Mouse (Mus musculus) gastrocnemius, postnatal 10 days (tissue): ENCODE results near the gene Notch1. TPM values are rescaled to one million over a fixed set of nuclear protein-coding genes. Genes with fewer than 3 reads are reported as not detected.

Experiments
- DNase-seq: peaks from one replicate; pipeline ENCODE4 v3.0.0; 2021; ENCODE audit warnings: mixed read lengths
- total RNA-seq, 2 experiments: library from RNA; stranded (reverse); gene quantifications; 2 replicates each; pipeline ENCODE4 v1.2.3; 2021

Gene Notch1
- total RNA-seq, 2 experiments from 2014 or later, result 22.5 to 33.5 TPM

DNA sequence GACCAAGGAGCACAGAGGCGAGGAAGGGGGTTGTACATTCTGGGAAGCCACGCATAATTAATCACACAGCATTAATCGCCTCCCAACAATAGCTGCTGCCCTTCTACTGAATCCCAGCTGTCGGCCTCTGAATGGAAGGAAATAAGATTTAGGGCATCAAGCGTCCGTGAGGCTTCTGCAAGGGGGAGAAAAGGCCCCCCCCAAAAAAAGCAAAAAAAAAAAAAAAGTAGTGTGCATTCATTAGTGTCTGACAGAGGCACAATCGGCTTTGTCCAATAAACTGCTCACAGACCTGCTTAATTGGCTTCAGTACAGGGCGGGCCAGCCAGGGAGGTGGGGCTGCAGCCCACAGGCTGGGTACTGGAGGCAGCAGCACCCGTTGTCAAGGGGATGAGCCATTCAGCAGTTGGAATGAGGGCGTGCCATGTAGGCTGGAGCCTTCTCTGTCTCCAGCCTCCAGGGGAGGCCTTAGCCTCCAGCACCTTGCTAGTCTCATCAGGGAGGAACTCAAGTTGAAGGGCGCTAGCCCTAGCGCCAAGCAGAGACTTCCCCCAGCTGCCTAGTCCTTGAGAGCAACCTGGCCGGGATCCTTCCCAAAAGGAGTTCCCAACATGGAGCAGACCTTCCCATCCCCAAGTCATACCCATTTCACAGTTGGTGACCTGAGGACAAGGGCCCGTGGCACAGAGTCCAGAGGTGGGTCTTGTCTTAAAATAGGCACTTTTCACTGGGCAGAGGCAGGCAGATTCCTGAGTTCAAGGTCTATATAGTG lies 15.7 kb downstream of the Notch1 start:
- peak; percentile 5 for DNase-seq

DNA sequence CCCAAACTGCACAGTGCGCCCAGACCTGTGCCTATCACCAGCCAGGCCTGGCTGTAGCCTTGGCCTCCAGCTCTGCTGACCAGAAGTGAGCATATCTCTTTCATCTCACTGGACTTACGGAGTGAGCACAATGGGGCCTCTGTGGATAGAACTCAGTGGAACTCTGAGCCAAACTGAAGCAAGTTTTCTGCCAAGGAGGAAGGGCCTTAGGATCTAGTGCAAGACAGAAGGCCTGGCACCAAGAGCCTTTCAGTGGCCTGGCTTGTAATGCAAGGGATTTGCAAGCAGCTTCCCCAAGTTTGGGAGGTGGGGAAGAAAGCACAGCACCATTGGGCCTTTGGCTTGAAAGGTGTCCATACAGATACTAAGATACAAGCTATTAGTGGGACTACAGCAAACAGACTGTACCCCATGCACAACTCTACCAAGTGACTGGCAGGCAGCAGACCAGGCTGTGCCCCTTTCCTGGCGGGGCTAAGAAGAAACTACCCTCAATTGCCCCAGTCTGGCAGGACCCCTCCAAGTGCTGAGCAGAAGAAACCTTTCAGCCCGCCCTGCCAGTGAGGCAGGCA lies 16.4 kb downstream of the Notch1 start:
- DNase-seq, result peak; percentile 10

DNA sequence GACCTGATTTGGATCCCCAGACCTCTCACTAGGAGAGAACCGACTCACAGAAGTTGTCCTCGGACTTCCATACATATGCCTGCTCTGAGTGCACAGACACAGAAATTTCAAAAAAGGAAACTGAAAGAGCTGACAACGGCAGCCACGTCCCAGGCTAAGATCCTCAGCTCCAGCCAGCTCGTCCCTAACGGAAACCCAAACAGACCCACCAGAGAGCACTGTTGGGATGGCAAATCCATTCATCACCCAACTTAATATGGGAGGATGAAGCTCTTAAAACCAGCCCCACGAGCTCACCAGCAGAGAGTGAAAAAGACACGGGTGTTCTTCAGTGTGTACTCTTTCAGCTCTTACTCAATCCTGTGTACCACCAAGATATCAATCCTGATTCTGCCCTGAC lies 17.8 kb downstream of the Notch1 start:
- no peak for DNase-seq

DNA sequence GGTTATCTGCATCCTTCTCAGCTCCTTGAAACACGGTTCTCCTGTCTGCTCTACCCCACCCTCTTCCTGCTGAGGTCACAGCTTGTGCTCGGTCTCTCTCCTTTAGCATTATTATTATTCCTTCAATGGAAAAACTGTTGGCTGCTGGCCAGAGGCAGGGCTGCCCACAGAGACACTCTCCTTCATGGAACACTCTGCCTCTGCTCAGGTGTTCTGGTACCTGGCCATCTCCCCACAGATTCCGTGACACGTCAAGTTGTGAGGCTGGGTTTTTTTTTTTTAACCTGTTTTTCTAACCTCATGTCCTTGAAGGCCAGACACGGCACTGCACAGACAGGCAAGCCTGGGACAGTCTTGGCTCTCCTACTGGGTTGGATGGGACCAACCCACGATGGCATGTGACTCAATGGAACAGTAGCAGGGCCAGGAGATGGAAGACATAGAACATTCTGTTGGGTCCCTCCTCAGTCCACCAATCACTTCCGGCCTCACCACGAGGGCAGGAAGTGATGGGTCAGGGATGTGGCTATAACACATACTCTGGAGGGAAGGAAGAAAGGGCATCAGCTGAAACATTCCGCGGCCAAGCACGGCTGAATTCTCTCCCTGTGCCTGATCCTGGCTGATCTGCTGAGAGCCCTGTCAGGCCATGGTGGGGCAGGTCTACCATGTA lies 18.5 kb downstream of the Notch1 start:
- no peak for DNase-seq

DNA sequence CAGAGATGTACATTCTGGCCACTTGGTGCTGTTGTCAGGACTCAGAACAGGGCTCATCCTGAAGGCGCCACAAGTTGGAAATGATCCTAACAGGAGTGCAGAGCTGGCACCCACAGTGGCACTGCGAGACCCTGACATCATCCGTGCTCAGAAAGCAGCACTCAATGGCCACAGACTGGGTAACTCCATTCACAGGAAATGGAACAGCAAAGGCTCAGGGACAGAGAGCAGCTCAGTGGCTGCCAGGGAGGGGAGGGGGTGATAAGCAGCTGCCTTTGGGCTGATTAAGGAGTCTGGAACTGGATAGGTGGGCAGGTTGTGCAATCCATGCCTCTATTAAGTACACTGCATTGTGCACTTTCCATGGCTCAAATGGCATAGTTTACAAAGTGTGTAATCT lies 20.0 kb downstream of the Notch1 start:
- no peak for DNase-seq

DNA sequence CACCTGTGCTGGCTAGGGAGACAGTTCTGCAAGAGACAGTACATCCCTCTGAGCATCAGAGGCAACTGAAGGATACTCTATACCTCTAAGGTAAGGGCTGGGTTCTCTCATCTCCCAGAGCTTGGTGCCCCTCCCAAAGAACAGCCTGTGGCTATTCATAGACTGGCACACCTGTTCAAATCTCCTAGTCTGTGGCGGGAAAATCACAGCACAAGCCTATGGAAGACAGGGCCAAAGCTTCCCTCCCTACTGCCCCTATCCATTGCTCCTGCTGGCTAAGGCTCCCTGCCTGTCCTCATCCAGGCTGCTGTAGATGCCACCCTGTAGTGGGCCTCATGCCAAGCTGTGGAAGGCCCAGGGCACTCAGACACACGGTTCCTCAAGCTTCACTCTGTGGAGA lies 20.8 kb downstream of the Notch1 start:
- DNase-seq, result no peak

DNA sequence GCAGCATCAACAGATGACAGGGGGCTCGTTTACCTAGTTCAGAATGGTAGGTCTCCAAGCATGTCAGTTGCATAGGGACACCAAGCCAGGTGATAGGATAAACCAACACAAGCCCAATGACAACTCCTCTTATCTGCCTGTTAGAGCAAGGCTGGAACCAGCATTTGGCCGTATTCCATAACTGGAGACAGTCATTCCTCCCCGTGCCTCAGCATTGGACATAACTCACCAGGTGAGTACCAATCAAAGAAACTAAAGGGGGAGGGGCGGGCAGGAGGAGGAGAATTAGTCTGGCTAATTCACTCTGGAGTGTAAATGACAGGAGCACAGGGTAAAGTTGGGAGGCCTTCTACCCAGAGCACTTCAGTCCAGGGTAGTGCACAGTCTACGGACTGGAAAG lies 21.5 kb downstream of the Notch1 start:
- DNase-seq, result no peak

DNA sequence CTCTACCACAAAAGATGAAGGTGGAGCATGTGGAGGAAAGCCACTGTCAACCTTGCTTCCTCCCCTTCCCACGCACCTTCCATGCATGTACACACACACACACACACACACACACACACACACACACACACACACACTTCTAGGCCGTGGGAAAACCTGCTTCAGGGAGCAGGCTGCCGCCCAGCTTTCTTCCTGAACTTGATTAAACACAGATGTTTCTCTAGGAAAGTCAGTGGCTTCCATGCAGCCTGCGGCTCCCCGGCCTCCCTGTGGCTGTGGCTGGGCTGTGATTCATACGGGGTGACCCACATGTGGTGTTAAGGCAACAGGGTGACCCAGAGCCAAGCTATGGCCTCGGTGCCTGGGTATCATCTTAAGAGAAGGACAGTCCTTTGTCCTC lies 22.1 kb downstream of the Notch1 start:
- DNase-seq, result no peak

DNA sequence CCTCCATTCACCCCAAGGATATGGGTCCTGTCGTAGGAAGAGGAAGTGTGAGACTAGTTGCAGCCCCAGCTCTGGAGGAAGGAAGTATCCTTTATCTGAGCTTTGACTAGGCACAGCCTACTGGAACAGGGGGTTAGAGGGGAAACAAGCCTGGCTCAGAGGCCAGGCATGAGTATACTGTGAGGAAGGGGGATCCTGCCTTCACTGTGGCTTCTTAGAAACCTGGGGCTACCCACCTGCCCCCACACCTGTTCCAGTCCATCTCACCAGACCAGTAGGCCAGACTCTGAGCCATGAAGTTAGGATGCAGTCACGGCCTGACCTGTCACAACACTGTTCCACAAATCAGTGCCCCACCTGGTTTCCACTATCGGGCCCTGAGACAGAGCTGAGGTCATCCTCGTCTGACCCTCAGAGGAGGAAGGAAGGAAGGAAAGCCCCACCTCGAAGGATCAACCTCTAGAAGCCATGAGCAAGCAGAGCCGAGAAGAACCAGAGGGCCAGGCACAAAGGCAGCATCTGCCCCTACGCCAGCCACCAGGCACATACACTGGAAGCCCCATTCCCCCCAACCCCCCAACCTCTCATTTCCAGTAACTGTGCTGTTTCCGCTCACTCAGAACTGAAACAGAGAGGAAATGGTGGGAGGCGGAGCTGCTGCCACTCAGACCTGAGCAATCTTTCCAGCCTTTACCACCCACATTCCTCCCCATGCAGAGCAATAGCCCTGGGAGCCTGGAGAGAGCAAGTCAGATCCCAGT lies 23.3 kb downstream of the Notch1 start:
- DNase-seq, result no peak

DNA sequence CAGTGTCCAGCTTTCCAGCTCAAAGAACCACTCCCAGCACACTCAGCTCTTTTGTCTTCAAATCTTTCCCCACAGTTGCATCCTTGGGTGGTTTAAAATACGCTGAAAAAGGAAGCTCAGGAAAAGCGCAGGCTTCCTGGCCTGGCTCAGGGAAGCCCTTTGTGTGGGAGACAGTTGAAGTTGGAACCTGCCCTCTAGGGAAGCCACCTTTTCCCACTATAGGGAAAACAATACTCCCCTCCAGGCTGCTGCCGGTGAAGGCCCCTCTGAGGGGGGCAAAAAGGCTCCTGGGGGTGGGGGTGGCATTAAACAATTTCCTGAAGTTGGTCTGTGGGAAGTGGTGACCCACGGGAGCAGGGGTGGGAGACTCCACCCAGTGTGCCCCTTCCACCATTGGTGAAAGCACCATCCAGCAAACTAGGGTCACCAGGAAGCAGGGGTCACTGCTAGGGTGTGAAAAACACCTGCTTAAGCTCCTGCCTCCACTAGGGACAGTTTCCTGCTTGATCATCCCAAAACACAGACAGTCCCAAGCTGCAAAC lies 25.6 kb downstream of the Notch1 start:
- no peak for DNase-seq

DNA sequence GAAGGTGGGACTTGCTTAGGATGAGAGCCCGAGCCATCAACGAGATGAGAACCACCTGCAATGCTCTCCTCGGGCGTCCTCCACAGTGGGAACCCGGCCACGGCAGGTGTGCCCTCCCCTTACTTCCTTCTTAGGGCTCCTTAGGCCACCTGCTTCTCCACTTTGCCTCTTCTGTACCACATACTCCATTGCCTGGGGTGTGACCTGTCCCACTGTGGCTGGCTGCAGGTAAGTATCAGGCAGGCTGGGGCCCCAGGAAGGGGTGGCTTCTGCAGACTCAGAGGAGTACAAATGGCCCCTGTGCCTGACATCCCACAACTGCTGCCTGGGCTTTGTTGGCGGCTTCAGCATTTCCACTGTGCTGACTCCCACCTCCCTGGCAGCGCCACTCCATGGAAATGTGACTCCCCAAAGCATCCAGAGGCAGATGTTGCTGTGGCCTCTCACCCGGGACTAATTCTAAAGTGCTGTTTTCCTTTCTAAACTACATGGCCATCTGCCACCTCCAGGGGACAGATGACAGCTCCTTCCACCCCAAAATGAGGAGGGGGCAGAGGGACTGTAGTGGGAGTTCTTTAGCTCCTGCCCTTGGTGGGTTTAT lies 27.8 kb downstream of the Notch1 start:
- DNase-seq, result no peak

DNA sequence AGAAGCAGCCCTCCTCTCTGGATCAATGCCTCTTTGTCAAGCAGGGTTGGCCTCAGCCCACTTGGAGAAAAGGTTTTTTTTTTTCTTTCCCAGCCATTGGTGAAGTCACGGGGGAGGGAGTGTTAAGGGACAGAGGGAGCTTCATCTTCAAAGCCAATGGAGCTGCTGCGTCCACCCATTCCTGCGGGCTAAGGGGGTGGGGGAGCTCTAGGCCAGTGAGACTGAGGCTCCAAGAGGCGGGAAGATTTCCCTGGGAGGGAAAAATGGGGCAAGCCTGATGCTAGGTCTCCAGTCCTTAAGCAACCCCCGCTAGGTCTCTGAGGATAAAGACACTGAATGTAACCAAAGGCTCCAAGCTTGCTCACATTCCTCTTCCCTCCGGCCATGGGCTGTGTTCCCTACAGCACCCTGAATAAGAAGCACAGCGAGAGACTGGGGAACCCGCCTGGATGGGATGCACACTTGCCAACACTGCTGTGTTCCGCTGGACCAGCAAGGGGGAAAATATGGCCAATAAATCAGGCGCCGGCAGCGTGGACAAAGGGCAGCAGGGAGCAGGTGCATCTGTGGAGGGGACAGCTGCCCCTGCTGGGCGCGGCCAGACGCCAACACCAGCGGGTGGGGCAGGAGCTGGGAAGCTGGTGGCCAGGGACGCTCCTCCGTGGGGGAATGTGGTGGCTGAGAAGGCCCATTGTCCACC lies 29.0 kb downstream of the Notch1 start:
- DNase-seq, result peak; percentile 64

DNA sequence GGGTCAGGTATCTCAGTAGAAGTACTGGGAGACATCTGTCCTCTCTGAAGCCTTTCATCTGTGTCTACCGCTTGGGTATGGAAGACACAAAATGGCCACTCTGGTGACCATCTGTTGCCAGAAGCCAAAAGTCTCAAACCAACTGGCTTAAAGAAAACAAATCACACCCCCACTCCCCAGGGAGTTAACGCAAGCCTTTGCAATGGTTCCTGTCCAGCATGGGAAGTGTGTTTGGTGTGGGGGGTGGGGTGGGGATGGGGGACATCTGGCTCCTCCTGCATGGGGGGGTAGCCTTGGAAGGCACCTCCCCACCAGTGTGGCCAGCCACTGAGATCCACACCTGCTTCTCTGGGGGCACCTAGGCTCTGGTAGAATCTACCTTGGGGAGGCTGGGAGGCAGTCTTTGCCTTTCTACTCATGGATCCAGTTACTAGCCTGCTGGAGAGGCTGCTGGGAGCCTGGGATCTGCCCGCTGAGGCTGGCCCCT lies 29.6 kb downstream of the Notch1 start:
- DNase-seq, result no peak

DNA sequence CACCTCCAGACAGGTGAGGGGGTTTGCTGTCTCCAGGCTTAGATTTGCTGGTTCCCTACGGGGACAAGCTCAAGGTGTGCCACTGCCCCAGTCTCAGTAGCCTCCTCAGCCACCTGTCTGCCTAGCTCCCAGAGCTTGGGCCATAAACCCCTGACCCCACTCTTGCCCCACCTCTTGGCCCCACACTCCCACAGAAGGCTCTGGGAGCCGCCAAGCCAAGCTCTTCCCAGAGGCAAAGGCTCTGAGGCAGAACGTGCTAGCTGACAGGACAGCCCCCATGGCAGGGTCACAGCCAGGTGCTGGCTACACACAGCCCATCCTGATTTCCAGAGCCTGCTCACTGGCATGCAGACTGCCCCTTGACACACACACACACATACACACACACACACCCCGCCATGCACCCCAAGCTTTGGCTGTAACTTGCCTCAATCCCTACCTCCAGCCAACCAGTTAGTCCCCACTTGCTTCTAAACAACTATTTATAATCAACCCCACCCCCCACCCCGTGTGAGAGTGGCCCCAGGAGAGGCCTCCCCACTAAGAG lies 30.1 kb downstream of the Notch1 start:
- DNase-seq, result no peak

DNA sequence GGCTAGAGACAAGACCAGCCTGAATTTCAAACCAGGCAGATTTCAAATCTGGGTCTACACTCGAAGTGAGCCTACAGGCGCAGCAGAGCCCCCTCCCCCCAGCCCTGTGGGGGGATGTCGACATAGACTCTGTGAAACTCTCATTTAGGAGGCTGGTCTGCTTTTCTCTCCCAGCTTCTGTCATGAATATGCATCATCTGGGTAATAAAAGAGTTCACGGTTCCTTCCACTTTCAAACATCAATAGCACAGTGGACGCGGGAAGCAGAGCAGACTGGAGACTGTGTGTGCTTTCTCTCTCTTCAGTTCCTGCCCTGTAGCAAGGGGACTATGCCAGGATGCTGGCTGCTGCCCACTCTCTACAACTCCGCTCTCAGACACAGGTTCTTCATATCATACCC lies 30.8 kb downstream of the Notch1 start:
- no peak for DNase-seq

DNA sequence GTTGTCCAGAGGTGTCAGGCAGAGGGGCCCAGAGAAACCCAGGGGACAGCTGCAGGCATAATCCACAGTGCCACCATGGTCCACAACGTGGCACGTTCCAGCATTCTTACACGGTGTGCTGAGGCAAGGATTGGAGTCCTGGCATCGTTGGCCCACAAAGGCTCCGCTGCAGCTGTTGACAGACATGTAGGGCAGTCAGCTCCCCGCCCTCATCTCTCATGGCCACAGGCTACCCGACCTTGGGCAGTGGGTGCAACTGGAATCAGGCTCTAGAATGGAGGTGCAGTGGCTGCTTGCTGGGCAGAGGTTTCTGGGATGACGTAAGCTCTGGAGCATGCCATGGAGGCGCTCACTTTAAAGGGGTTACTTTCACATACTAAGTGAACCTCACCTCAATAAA lies 31.2 kb downstream of the Notch1 start:
- DNase-seq, result no peak

DNA sequence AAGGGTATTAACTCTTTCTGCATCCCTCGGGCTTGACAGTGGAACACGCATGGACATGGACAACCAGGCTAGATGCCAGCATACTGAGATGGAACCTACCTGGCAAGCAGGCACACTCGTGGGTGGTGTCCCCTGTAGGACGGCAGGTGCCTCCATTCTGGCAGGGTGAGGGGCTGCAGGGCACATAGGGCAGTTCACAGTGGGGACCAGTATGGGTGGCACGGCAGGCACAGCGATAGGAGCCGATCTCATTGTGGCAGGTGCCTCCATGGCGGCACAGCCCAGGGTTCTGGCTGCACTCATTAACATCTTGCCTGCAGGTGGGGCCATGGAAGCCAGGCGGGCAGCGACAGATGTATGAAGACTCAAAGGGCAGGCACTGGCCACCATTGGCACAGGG lies 32.3 kb downstream of the Notch1 start:
- DNase-seq, result no peak

DNA sequence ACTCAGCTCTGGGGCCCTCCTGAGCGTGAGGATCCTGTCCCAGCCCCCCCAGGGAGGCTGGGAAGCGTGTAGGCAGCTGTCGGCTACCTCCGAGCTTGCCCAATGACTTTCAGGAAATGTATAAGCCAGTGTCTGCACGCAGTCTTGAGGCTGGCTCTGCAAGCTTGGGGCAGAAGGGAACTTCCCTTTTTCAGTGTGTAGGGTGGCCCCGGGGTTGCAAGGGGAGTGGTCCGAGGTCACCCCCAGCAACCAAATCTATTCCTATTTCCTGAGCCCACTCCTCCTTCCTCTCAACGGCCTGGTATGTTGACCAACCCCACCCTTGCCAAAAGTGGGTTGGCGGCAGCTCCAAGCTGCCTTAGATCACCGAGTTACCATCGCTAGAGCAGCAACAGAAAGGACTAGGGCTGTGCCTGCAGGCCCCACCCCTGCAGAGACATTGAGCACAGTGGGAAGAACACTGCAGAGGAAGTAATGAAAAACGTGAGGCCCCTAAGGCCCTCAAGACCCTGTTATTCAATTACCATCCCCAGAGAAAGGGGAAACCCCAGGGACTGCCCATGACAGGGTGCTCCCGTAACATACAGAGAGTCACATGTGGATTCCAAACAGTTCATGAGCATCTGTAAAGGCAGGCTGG lies 33.1 kb downstream of the Notch1 start:
- DNase-seq, result no peak

DNA sequence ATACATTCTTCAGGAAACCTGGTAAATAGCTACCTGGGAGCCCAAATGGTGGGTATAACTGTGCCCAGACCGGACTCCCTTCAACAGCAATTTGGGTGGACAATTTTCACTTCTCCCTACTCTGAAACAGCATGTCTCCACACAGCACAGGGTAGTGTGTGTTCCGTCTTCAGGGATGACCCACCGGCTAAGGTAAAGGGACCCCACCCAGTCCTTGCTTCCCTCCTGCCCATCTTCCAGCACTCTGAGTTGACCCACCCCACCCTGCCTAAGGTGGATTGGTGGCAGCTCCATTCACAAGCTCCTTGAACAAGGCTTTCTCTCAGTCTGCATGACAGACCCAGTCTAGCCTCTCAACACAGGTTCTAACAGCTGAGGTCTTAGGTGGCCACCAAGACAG lies 33.6 kb downstream of the Notch1 start:
- DNase-seq, result no peak

DNA sequence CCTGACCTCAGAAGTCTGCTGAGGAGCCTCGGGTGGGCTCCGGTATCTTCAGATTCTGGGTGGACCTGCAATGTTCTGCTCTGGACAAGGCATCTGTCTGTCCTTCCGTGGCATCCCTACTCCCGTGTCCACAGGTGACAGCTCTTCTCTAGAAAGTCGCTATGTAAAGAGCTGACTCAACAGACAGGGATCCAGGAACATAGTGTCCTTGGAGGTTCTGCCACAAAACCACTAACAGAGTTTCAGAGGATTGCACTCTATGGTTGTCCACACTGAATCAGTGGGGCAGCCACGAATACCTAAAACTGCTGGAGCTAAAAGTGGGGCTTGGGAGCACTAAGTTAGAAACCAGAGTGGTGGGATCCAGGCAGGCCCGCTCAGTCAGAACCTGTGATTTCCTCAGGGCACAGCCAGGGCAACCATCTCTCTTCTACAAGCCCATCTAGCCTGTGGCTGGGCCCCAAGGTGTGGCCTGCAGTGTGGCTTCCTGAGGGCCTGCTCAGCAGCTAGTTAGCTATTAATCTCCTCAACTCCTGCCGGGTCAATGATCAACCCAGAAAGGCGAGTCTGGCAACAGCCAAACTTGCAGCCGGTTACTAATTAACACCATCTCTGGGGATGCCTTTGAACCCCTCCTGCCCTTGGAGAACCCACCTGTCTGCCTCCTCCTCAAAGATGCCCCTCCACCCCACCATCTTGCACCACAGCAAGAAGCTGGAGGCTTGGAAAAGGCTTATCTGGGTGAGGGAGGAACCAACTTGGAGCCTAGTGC lies 34.6 kb downstream of the Notch1 start:
- no peak for DNase-seq
